Mouse (Mus musculus) liver, embryonic 15.5 days (tissue): ENCODE results near the gene Sema3d. TPM values are rescaled to one million over a fixed set of nuclear protein-coding genes. Genes with fewer than 3 reads are reported as not detected.

Experiments
- ATAC-seq: fragments of 200-750 bp; cut with Nextera tagmentation; 2 replicates; pipeline ENCODE4 v1.8.0; 2017; ENCODE audit warnings: moderate number of reproducible peaks, mild to moderate bottlenecking, moderate library complexity; ENCODE audit not compliant: insufficient read depth
- H3K27ac ChIP-seq: fragments of 300-500 bp; sonication (generic); replicated peaks from 2 replicates; pipeline ENCODE4 v1.5.1; 2015; ENCODE audit warnings: mild to moderate bottlenecking, inconsistent platforms
- H3K27me3 ChIP-seq: fragments of 300-500 bp; sonication (generic); 2 replicates; pipeline ENCODE4 v1.6.1; 2015; ENCODE audit warnings: mild to moderate bottlenecking, inconsistent platforms
- H3K36me3 ChIP-seq: fragments of 300-500 bp; sonication (generic); replicated peaks from 2 replicates; pipeline ENCODE4 v1.6.1; 2015; ENCODE audit warnings: moderate library complexity, mild to moderate bottlenecking, inconsistent platforms
- H3K4me1 ChIP-seq: fragments of 300-500 bp; sonication (generic); replicated peaks from 2 replicates; pipeline ENCODE4 v1.6.1; 2015; ENCODE audit warnings: inconsistent platforms
- H3K4me2 ChIP-seq: fragments of 300-500 bp; sonication (generic); 2 replicates; pipeline ENCODE4 v1.6.1; 2015; ENCODE audit warnings: moderate library complexity, mild to moderate bottlenecking, inconsistent platforms
- H3K4me3 ChIP-seq: fragments of 300-500 bp; sonication (generic); replicated peaks from 2 replicates; pipeline ENCODE4 v1.5.1; 2015; ENCODE audit warnings: mild to moderate bottlenecking, inconsistent platforms
- H3K9ac ChIP-seq: fragments of 300-500 bp; sonication (generic); 2 replicates; pipeline ENCODE4 v1.6.1; 2015; ENCODE audit warnings: moderate library complexity, mild to moderate bottlenecking, inconsistent platforms
- H3K9me3 ChIP-seq: fragments of 300-500 bp; sonication (generic); replicated peaks from 2 replicates; pipeline ENCODE4 v1.6.1; 2016; ENCODE audit warnings: inconsistent platforms
- WGBS: fragments of 180-500 bp; shearing (Covaris S2); methylation state at CpG from one replicate; pipeline ENCODE4 v1.1.7; 2015; ENCODE audit warnings: mixed read lengths; ENCODE audit not compliant: insufficient replicate concordance; 5-methylcytosine and 5-hydroxymethylcytosine counted together
- polyA plus RNA-seq: library from polyadenylated mRNA; unstranded; fragments of >200 nt; fragmentation: Nextera tagmentation; extraction: Ambion mirVana; gene quantifications from 2 replicates; pipeline ENCODE4 v1.2.1, GENCODE M21; 2015

The Sema3d gene
- polyA plus RNA-seq, 1 experiment from 2014 or later = 1.1 TPM

GRCm38 (mm10) chr5:12562204-12562603 is 179.0 kb downstream of the Sema3d start:
- no peak overlapping the region for H3K9ac ChIP-seq
- WGBS = 34% methylated on average over 5 of the region's 5 CpGs
- no peak for ATAC-seq

DNA sequence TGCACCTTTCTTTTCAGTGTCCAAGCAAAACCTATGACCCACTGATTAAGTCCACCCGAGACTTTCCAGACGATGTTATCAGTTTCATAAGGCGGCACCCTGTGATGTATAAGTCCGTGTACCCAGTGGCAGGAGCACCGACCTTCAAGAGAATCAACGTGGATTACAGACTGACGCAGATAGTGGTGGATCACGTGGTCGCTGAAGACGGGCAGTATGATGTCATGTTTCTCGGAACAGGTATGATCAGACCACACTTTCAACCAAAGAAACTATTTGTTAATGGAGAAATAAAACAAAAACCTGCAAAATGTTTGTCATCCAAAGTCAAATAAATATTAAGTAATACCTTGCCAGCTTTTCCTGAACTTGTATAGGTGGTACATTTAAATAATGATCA is 179.9 kb downstream of the Sema3d start:
- Histone ChIP-seq H3K36me3 (no peaks in the 10 kb centered on the region), H3K4me2 (no peak overlapping the region), H3K4me1 (no peaks in the 10 kb centered on the region), H3K9ac (no peak overlapping the region), H3K4me3 (no peak overlapping the region), H3K27me3 (no peaks in the 10 kb centered on the region), H3K9me3 (no peaks in the 10 kb centered on the region), H3K27ac (no peak overlapping the region)
- WGBS = 69% methylated on average over 11 of the region's 11 CpGs
- ATAC-seq = no peak

More at GRCm38 (mm10) chr5:12562204-12562603, 179.0 kb downstream of the Sema3d start:
- Histone ChIP-seq H3K4me1 (no peaks in the 10 kb centered on the region), H3K4me2 (no peak overlapping the region), H3K9me3 (no peaks in the 10 kb centered on the region), H3K4me3 (no peak overlapping the region), H3K27me3 (no peaks in the 10 kb centered on the region), H3K36me3 (no peaks in the 10 kb centered on the region), H3K27ac (no peak overlapping the region)

DNA sequence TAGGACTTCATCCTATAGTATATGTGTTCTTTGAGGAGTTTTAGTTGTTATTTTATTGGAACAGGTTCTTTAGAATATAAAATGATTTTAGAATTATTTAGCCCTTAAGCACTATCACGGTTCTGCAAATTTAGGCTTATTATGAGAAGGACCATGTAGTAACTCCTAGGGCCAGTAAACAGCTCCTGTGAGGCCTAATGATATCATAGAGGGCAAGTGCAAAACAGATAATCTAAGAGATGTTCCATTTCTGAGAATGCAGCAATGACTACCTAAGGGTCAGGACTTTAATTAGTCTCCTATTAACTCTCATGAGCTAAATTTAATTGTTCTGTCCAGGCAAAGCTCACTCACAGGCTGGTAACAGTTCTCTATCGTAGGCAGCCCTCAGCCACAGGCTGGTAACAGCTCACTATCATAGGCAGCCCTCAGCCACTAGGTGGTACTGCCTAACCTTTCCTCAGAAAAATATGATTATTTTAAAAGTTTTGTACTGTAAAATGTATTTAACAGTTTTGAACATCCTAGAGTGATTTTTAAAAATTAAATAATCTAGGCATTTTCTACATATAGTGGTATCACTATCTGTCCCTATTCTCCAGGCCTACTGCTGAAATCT is 181.5 kb downstream of the Sema3d start:
- Histone ChIP-seq H3K36me3 (no peaks in the 10 kb centered on the region), H3K27me3 (no peaks in the 10 kb centered on the region), H3K4me2 (no peak overlapping the region), H3K4me1 (no peaks in the 10 kb centered on the region), H3K9ac (no peak overlapping the region), H3K27ac (no peak overlapping the region), H3K4me3 (no peak overlapping the region), H3K9me3 (no peaks in the 10 kb centered on the region)
- ATAC-seq = no peak
- 50% methylated on average over 2 of the region's 2 CpGs for WGBS

GRCm38 (mm10) chr5:12566568-12566967 is 183.4 kb downstream of the Sema3d start:
- ATAC-seq = no peak

GRCm38 (mm10) chr5:12574551-12574950 is 191.4 kb downstream of the Sema3d start:
- Histone ChIP-seq H3K4me3 (no peak overlapping the region), H3K36me3 (no peaks in the 10 kb centered on the region), H3K4me2 (no peak overlapping the region), H3K27me3 (no peaks in the 10 kb centered on the region), H3K4me1 (no peaks in the 10 kb centered on the region), H3K9me3 (no peaks in the 10 kb centered on the region), H3K27ac (no peak overlapping the region), H3K9ac (no peak overlapping the region)
- WGBS = 36% methylated on average over 4 of the region's 4 CpGs
- ATAC-seq = no peak

More at GRCm38 (mm10) chr5:12566568-12566967, 183.4 kb downstream of the Sema3d start:
- no peaks in the 10 kb centered on the region for H3K36me3 ChIP-seq
- no peaks in the 10 kb centered on the region for H3K27me3 ChIP-seq
- H3K4me3 ChIP-seq = no peak overlapping the region
- H3K9me3 ChIP-seq = no peaks in the 10 kb centered on the region
- H3K9ac ChIP-seq = no peak overlapping the region
- no peak overlapping the region for H3K27ac ChIP-seq
- 39% methylated on average over 1 of the region's 1 CpGs for WGBS
- H3K4me2 ChIP-seq = no peak overlapping the region
- no peaks in the 10 kb centered on the region for H3K4me1 ChIP-seq

DNA sequence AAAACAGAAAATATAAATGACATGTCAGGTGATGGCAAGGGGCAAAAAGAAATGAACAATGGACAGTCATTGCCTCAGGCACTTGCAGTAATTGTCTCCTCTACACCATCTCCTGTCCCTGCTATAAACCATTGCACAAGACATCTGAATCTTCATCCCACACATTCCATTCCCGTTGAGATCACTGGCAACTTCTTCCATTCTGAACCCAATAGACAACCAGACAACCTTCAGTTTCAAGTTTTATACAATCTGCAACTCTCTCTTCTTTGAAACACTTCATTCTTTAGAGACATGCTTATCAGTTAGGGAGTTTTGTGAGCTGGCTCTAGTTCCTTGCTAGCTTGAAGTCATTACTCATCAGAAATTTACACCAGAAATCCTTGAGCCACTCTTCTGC is 192.1 kb downstream of the Sema3d start:
- no peak overlapping the region for H3K27ac ChIP-seq
- H3K4me3 ChIP-seq = no peak overlapping the region
- WGBS = 30% methylated on average over 1 of the region's 1 CpGs
- H3K9ac ChIP-seq = no peak overlapping the region
- ATAC-seq = no peak
- H3K4me1 ChIP-seq = no peaks in the 10 kb centered on the region
- no peak overlapping the region for H3K4me2 ChIP-seq
- H3K27me3 ChIP-seq = no peaks in the 10 kb centered on the region
- no peaks in the 10 kb centered on the region for H3K36me3 ChIP-seq
- H3K9me3 ChIP-seq = no peaks in the 10 kb centered on the region

DNA sequence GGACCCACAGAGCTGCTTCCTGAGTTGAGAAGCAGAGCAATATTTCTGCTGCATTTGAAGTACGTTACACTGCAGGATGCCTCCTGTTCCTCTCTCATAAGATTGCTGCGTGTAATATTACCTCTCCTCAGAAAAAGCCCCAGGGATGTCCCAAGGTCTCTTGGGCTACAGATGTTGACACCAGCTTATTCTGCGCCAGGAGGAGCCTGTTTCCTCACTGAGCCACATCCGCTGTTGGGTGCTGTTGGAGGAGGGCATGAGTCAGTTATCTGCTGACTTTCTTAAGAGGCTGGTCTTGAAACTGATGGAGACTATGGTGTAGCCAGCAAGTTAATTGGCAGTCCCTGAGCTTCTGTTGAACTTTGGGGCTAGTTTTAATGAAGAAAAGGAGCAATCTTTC is 196.6 kb downstream of the Sema3d start:
- Histone ChIP-seq H3K4me2 (no peak overlapping the region), H3K27me3 (no peaks in the 10 kb centered on the region), H3K4me1 (no peaks in the 10 kb centered on the region), H3K27ac (no peak overlapping the region), H3K9me3 (no peaks in the 10 kb centered on the region), H3K36me3 (no peaks in the 10 kb centered on the region), H3K9ac (no peak overlapping the region), H3K4me3 (no peak overlapping the region)
- WGBS = 26% methylated on average over 4 of the region's 4 CpGs
- ATAC-seq = no peak; the same call in 1 of the 2 replicates

GRCm38 (mm10) chr5:12582540-12582939 is 199.4 kb downstream of the Sema3d start:
- H3K4me2 ChIP-seq = no peak overlapping the region
- H3K4me1 ChIP-seq = no peaks in the 10 kb centered on the region
- H3K27ac ChIP-seq = no peak overlapping the region
- H3K27me3 ChIP-seq = no peaks in the 10 kb centered on the region
- H3K36me3 ChIP-seq = no peaks in the 10 kb centered on the region
- ATAC-seq = no peak
- H3K9me3 ChIP-seq = no peaks in the 10 kb centered on the region
- H3K9ac ChIP-seq = no peak overlapping the region
- no peak overlapping the region for H3K4me3 ChIP-seq
- 37% methylated on average over 1 of the region's 1 CpGs for WGBS

GRCm38 (mm10) chr5:12583293-12583834 is 200.2 kb downstream of the Sema3d start:
- Histone ChIP-seq H3K9me3 (no peaks in the 10 kb centered on the region), H3K4me1 (no peaks in the 10 kb centered on the region), H3K4me2 (no peak overlapping the region), H3K36me3 (no peaks in the 10 kb centered on the region), H3K4me3 (no peak overlapping the region), H3K9ac (no peak overlapping the region), H3K27ac (no peak overlapping the region), H3K27me3 (no peaks in the 10 kb centered on the region)
- no peak for ATAC-seq
- WGBS = 61% methylated on average over 3 of the region's 3 CpGs

DNA sequence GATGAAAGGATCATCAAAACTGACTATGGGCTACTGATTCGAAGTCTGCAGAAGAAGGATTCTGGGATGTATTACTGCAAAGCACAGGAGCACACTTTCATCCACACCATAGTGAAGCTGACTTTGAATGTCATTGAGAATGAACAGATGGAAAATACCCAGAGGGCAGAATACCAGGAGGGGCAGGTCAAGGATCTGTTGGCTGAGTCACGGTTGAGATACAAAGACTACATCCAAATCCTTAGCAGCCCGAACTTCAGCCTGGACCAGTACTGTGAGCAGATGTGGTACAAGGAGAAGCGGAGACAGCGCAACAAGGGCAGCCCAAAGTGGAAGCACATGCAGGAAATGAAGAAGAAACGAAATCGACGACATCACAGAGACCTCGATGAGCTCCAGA is 201.7 kb downstream of the Sema3d start:
- WGBS = 68% methylated on average over 9 of the region's 9 CpGs
- no peak overlapping the region for H3K9ac ChIP-seq
- H3K4me3 ChIP-seq = no peak overlapping the region
- no peaks in the 10 kb centered on the region for H3K27me3 ChIP-seq
- H3K4me1 ChIP-seq = no peaks in the 10 kb centered on the region
- H3K27ac ChIP-seq = no peak overlapping the region
- H3K9me3 ChIP-seq = no peaks in the 10 kb centered on the region
- no peaks in the 10 kb centered on the region for H3K36me3 ChIP-seq
- no peak for ATAC-seq
- H3K4me2 ChIP-seq = no peak overlapping the region

- Histone ChIP-seq H3K4me2 (no peak overlapping the region), H3K9ac (no peak overlapping the region), H3K9me3 (no peaks in the 10 kb centered on the region), H3K27me3 (no peaks in the 10 kb centered on the region), H3K27ac (no peak overlapping the region), H3K36me3 (no peaks in the 10 kb centered on the region), H3K4me1 (no peaks in the 10 kb centered on the region), H3K4me3 (no peak overlapping the region)
- ATAC-seq = no peak
- WGBS = 42% methylated on average over 8 of the region's 8 CpGs
These were observed 251.2 kb downstream of the Sema3d start for GRCm38 (mm10) chr5:12634227-12634980.
